Mouse (Mus musculus): Measurements from ENCODE around the gene Clptm1. TPM values are rescaled to one million over a fixed set of nuclear protein-coding genes. Genes with fewer than 3 reads are reported as not detected.

Clptm1 gene
- polyA plus RNA-seq, 1 experiment from 2014 or later: 75.2 TPM

- Histone ChIP-seq H3K9me3 (replicated peaks) (no peaks in the 10 kb centered on the region), H3K4me2 (0 out of 2 replicates have a peak overlapping the region, but pooled peaks have one; percentile 24), H3K27me3 (replicated peaks) (no peaks in the 10 kb centered on the region), H3K27ac (no peak overlapping the region), H3K9ac (no peak overlapping the region; the same call in 1 of the 2 replicates), H3K4me3 (peak overlapping the region; percentile 30; the same call in 1 of the 2 replicates), H3K4me1 (peaks cover 20% of the 10 kb centered on the region), H3K36me3 (no peaks in the 10 kb centered on the region)
- peak; percentile 50 for ATAC-seq
- 60% methylated on average over 1 of the region's 1 CpGs for WGBS (ENCODE audit: insufficient replicate concordance)
These were observed 11.8 kb upstream of the Clptm1 start for GRCm38 (mm10) chr7:19676662-19677061.

GRCm38 (mm10) chr7:19675824-19676223 is 11.0 kb upstream of the Clptm1 start:
- WGBS (ENCODE audit: insufficient replicate concordance): 71% methylated on average over 10 of the region's 10 CpGs
- no peaks in the 10 kb centered on the region for H3K36me3 ChIP-seq
- H3K9ac ChIP-seq: peak overlapping the region; percentile 5; the same call in 1 of the 2 replicates
- H3K4me1 ChIP-seq: peaks cover 11% of the 10 kb centered on the region; the same call in 1 of the 2 replicates
- ATAC-seq: no peak
- no peaks in the 10 kb centered on the region for H3K27me3 ChIP-seq (replicated peaks)
- peak overlapping the region; percentile 30 for H3K4me3 ChIP-seq
- peak overlapping the region; percentile 16; the same call in 1 of the 2 replicates for H3K27ac ChIP-seq
- H3K9me3 ChIP-seq (replicated peaks): no peaks in the 10 kb centered on the region
- H3K4me2 ChIP-seq: peak overlapping the region; percentile 24; the same call in 1 of the 2 replicates

- no peak overlapping the region for H3K4me2 ChIP-seq
- H3K27ac ChIP-seq: no peak overlapping the region
- no peak overlapping the region for H3K4me3 ChIP-seq
- no peak for ATAC-seq
- no peaks in the 10 kb centered on the region for H3K9me3 ChIP-seq (replicated peaks)
- H3K9ac ChIP-seq: no peak overlapping the region
- H3K4me1 ChIP-seq: peaks cover 16% of the 10 kb centered on the region
- no peaks in the 10 kb centered on the region; the same call in 1 of the 2 replicates for H3K27me3 ChIP-seq (replicated peaks)
- H3K36me3 ChIP-seq: no peaks in the 10 kb centered on the region
- WGBS (ENCODE audit: insufficient replicate concordance): 61% methylated on average over 14 of the region's 14 CpGs
These were observed 8.4 kb upstream of the Clptm1 start for GRCm38 (mm10) chr7:19673083-19673699.

- H3K36me3 ChIP-seq: no peaks in the 10 kb centered on the region
- ATAC-seq: no peak
- H3K4me2 ChIP-seq: no peak overlapping the region
- no peak overlapping the region for H3K4me3 ChIP-seq
- no peaks in the 10 kb centered on the region for H3K9me3 ChIP-seq (replicated peaks)
- WGBS (ENCODE audit: insufficient replicate concordance): 69% methylated on average over 10 of the region's 10 CpGs
- no peak overlapping the region for H3K27ac ChIP-seq
- peaks cover 15% of the 10 kb centered on the region for H3K4me1 ChIP-seq
- H3K9ac ChIP-seq: no peak overlapping the region
- no peaks in the 10 kb centered on the region; the same call in 1 of the 2 replicates for H3K27me3 ChIP-seq (replicated peaks)
These were observed 6.7 kb upstream of the Clptm1 start for GRCm38 (mm10) chr7:19671511-19671910.

DNA sequence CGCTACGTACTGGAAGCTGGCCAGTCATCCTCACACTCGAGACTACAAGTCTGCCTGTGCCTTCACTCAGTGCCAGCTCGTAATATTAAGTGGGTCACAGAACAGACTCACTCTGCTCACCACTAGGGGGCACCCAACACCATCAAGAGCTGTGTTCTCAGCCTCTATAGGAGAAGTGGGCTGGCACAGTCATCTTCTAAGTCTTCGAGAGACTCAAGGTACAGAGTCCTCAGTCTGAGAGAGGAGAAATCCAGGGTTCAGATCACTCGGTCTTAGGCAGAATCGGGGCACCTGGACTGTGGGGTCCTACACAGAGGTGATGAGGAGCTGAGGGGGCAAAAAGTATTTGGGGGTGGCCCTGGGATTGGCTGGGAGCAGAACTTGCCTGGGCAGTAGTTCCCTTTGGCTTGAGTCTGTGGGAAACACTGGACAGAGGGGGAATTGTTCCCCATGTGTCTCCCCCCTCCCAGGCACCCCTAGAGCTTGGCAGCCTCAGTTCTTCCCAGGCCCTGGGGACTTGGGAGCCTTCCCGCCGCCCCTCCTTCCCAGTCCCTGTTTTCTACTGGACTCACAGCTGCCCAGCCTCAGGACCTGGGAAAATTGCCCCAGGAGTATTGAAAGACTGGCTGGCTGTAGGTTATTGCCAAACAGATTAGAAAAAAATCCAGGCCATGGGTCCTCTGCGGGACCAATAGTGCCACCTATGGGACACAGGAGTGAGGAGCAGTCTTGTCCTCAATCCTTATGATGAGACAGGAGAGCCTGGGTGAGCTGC is 4.3 kb upstream of the Clptm1 start:
- Histone ChIP-seq H3K27ac (peak overlapping the region; percentile 64), H3K36me3 (no peaks in the 10 kb centered on the region), H3K9me3 (replicated peaks) (no peaks in the 10 kb centered on the region), H3K4me3 (no peak overlapping the region), H3K27me3 (replicated peaks) (no peaks in the 10 kb centered on the region; the same call in 1 of the 2 replicates), H3K4me1 (peaks cover 23% of the 10 kb centered on the region), H3K9ac (no peak overlapping the region), H3K4me2 (peak overlapping the region; percentile 39)
- WGBS (ENCODE audit: insufficient replicate concordance): 5% methylated on average over 10 of the region's 10 CpGs
- ATAC-seq: peak; percentile 60

GRCm38 (mm10) chr7:19667434-19667833 is 2.6 kb upstream of the Clptm1 start:
- WGBS (ENCODE audit: insufficient replicate concordance): 67% methylated on average over 2 of the region's 2 CpGs
- H3K4me2 ChIP-seq: no peak overlapping the region
- ATAC-seq: no peak
- H3K27ac ChIP-seq: no peak overlapping the region
- H3K27me3 ChIP-seq (replicated peaks): no peaks in the 10 kb centered on the region; the same call in 1 of the 2 replicates
- no peaks in the 10 kb centered on the region for H3K9me3 ChIP-seq (replicated peaks)
- no peak overlapping the region for H3K4me3 ChIP-seq
- H3K9ac ChIP-seq: no peak overlapping the region
- peaks cover 7% of the 10 kb centered on the region for H3K36me3 ChIP-seq
- H3K4me1 ChIP-seq: peaks cover 40% of the 10 kb centered on the region

DNA sequence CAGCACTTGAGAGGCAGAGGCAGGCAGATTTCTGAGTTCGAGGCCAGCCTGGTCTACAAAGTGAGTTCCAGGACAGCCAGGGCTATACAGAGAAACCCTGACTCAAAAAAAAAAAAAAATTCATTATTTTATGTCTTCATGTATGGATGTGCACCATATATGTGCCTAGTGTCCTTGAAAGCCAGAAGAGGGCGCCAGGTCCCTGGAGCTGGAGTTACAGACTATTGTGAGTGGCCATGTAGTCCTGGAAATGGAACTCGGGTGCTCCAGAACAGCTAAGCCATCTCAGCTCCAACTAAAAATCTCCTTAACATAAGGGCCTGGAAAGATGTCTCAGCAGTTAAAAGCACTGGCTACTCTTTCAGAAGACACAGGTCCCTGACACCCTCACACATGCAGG is 1.9 kb upstream of the Clptm1 start:
- no peak overlapping the region for H3K4me2 ChIP-seq
- no peak overlapping the region for H3K9ac ChIP-seq
- no peak overlapping the region for H3K4me3 ChIP-seq
- no peak overlapping the region for H3K27ac ChIP-seq
- 56% methylated on average over 3 of the region's 3 CpGs for WGBS (ENCODE audit: insufficient replicate concordance)
- ATAC-seq: no peak
- peaks cover 13% of the 10 kb centered on the region for H3K36me3 ChIP-seq
- H3K27me3 ChIP-seq (replicated peaks): no peaks in the 10 kb centered on the region; the same call in 1 of the 2 replicates
- H3K4me1 ChIP-seq: peaks cover 44% of the 10 kb centered on the region
- no peaks in the 10 kb centered on the region for H3K9me3 ChIP-seq (replicated peaks)

DNA sequence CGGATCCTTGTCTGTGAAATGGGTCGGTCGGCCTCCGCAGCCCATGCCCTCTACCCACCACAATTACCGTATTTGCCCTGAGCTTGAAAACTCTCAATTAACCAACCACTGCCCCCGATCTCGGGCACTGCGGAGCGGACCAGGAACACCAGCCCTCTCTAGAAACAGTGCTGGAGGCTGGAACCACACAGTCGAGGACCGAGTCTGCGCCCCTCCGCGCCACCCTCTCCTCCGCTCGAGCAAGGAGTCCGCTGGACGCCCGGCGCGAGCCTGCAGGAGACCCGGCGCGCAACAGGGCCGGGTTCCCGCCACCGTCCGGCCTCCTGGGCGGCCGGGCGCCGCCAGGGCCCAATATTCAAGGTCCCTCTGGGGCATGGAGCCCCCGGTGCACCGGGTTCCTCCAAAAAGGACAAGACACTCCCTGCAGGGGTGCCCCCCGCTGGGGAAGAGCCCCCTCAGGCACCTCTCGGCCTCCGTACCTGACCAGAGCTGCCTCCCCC is 328 bp downstream of the Clptm1 start:
- WGBS (ENCODE audit: insufficient replicate concordance): under 1% methylated on average over 35 of the region's 37 CpGs
- peaks cover 36% of the 10 kb centered on the region for H3K36me3 ChIP-seq
- peak overlapping the region; percentile 99 for H3K4me3 ChIP-seq
- H3K9ac ChIP-seq: peak overlapping the region; percentile 97
- H3K27me3 ChIP-seq (replicated peaks): no peaks in the 10 kb centered on the region; the same call in 1 of the 2 replicates
- H3K9me3 ChIP-seq (replicated peaks): no peaks in the 10 kb centered on the region
- H3K4me1 ChIP-seq: peaks cover 46% of the 10 kb centered on the region
- H3K4me2 ChIP-seq: peak overlapping the region; percentile 85
- ATAC-seq: peak; percentile 59
- peak overlapping the region; percentile 95 for H3K27ac ChIP-seq

- Histone ChIP-seq H3K27ac (peak overlapping the region; percentile 95), H3K27me3 (replicated peaks) (no peaks in the 10 kb centered on the region; the same call in 1 of the 2 replicates), H3K4me3 (peak overlapping the region; percentile 99), H3K9ac (peak overlapping the region; percentile 97), H3K4me2 (peak overlapping the region; percentile 85), H3K9me3 (replicated peaks) (no peaks in the 10 kb centered on the region), H3K36me3 (peaks cover 42% of the 10 kb centered on the region), H3K4me1 (peaks cover 41% of the 10 kb centered on the region)
- WGBS (ENCODE audit: insufficient replicate concordance): 10% methylated on average over 8 of the region's 8 CpGs
- no peak for ATAC-seq
These were observed 893 bp downstream of the Clptm1 start for GRCm38 (mm10) chr7:19663940-19664339.

DNA sequence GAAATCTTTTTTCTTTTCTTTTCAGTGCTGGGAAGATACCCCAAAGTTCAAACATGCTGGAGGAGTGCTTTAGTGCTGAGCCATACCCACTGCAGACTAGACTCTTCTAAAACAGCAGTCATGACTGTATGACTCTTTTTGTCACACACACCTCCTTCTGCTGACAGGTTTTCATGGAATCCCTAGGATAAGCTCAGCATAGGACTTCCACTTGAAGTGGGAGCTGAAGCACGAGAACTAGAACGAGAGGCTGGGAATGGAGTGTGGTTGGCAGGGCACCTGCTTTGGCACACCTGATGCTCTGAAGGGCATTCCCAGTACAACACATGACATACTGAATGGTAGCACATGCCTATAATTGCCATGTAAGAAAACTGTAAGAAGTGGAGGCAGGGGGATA is 12.2 kb downstream of the Clptm1 start:
- Histone ChIP-seq H3K27me3 (replicated peaks) (no peaks in the 10 kb centered on the region), H3K4me1 (peaks cover 22% of the 10 kb centered on the region), H3K36me3 (peaks cover 93% of the 10 kb centered on the region), H3K9ac (no peak overlapping the region), H3K27ac (no peak overlapping the region), H3K4me2 (no peak overlapping the region), H3K4me3 (no peak overlapping the region), H3K9me3 (replicated peaks) (no peaks in the 10 kb centered on the region)
- no peak for ATAC-seq
- WGBS (ENCODE audit: insufficient replicate concordance): 85% methylated on average over 2 of the region's 2 CpGs

DNA sequence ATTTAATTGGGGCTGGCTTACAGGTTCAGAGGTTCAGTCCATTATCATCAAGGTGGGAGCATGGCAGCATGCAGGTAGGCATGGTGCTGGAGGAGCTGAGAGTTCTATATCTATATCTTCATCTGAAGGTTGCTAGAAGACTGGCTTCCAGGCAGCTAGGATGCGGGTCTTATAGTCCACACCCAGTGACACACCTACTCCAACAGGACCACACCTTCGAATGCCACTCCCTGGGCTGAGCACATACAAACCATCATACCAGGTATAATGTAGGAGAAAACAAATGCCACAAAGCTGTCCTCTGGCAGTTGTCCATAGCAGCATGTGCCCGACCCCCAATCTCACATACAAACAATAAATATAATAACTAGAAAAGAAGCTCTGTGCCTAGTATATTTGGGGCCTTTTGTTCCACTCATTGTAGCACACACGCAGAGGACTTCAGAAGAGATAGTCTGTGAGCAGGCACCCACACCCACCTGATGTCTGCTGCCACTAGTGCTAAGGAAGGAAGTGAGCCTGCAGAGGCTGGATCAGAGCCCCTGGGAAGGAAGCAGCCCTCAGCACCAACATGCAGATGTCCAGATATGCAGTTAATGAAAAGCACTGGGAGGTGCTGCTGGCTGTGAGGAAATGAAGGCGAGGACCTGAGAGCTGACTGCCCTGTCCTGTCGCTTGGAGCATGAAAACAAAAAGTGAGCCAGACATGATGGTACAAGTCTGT is 13.6 kb downstream of the Clptm1 start:
- WGBS (ENCODE audit: insufficient replicate concordance): 47% methylated on average over 6 of the region's 6 CpGs
- no peaks in the 10 kb centered on the region for H3K27me3 ChIP-seq (replicated peaks)
- peaks cover 22% of the 10 kb centered on the region for H3K4me1 ChIP-seq
- peak overlapping the region; percentile 61 for H3K27ac ChIP-seq
- H3K9ac ChIP-seq: peak overlapping the region; percentile 36; the same call in 1 of the 2 replicates
- H3K36me3 ChIP-seq: peaks cover 91% of the 10 kb centered on the region
- no peak overlapping the region for H3K4me3 ChIP-seq
- ATAC-seq: peak; percentile 63; the same call in 1 of the 2 replicates
- H3K9me3 ChIP-seq (replicated peaks): no peaks in the 10 kb centered on the region
- H3K4me2 ChIP-seq: peak overlapping the region; percentile 38
